Mouse (Mus musculus) CD4-positive, CD25-positive, alpha-beta regulatory T cell, adult 4 months (primary cell): ENCODE results near the gene Wwtr1. TPM values are rescaled to one million over a fixed set of nuclear protein-coding genes. Genes with fewer than 3 reads are reported as not detected.

Experiments
- ATAC-seq: one replicate; pipeline ENCODE4 v1.8.0; 2017
- polyA plus RNA-seq, 2 experiments: library from polyadenylated mRNA; unstranded; fragments of 100-300 nt; shearing (Covaris generic); gene quantifications; one replicate each; pipeline ENCODE4 v1.2.1; 2017

The Wwtr1 gene
- polyA plus RNA-seq, 2 experiments from 2014 or later, result not detected

DNA sequence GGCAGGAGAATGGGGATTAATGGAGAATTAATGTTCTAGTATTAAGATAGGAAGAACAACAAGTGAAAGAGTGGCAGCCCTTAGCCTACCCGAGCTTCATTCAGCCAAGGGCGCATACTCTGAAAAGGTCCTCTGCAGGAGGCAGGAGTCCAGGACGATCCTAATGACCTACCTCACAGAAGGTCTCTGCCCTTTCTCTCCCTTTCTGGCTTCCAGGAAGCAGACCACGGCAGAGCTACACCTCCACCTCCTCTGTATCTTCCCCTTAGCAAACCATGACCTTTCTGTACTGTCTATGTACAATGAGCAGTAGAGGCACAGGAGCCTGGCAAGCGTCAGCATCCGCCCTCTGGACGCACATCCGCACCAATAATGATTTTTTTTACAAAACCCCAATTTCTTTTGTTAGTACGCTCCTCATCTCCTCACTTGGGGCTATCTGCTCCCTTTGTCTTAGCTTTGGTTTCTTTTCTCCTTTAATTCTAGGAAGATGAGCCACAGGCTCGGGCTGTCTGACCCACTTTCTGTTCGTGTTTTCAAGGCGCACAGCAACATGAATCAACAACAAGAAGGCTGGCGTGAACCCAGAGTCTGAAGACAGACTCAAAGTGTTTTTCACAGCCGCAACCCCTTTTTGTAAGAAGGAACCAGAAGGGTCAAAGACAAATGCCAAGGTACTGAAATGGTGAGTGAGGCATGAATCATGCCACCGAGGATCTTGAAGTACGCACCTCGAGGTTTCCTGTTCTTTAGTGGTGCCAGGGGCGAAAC, 63.7 kb downstream of the Wwtr1 start:
- ATAC-seq, result no peak

DNA sequence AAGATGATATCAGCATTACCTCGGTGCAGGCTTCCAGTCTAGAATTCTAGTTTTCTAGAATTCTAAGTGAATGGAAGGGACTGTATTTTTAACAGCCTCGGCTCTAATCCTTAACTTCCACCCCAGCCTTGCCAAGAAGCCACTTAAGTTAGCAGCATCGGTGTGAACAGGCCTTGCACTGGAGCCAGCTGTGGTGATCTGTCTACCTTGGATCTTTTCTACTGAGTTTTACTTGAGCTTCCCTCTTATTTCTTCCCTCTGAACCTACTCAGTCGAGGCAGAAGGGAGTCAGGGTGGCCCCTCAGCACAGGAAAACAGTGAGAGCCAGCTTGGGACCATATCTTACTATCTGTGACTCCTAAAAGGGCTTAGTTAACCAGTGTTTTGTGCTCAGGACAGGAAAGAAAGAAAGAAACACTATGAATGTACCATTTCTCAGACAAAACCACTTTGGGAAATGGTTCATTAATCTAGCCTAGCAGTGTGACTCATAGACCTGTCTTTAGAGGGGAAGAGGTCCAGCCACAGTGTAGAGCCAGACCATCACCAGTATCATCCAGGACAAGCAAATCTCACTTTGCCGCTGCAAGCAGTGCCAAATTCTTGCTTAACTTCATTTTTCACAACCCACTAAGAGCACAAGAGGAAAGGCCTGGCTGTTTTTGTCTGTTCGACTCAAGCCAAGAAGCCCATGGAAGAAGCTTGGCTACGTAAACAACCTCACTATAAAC, 65.6 kb downstream of the Wwtr1 start:
- no peak for ATAC-seq

DNA sequence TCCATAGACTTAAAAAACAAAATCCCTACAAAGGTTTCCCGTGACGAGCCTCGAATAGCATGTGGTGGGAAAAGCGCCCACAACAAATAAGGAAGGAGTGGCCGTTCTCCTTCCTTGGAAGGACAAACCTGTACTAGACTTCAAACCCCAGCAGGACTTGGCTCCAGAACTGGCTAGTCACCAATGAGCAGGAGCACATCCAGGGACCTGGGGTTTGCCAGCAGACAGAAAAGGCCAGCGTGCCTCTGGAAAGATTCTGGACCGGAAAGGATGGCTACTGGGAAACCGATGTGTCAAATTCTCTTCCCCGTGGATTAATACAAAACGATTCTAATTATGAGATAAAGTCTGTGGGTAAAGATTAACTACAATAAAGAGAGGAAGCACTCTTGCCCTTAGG, 69.7 kb downstream of the Wwtr1 start:
- no peak for ATAC-seq

DNA sequence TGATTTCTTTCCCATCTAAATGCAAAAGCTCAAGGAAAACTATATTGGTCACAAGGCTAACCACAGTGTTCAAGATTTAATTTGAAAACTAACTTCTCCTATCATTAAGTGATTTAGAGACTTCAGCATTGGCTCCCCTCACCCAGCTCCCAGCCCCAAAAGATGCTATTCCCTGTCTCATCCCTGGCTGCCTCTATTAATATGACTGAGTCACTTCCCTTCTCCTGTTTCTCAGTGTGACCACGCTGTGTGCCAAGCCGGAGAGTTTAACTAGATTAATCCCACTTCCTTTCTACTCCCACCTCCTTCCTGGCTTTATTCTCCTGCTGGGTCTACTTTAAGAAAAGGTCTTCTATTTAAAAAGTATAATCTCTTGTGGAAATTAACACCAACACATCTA, 71.0 kb downstream of the Wwtr1 start:
- no peak for ATAC-seq

DNA sequence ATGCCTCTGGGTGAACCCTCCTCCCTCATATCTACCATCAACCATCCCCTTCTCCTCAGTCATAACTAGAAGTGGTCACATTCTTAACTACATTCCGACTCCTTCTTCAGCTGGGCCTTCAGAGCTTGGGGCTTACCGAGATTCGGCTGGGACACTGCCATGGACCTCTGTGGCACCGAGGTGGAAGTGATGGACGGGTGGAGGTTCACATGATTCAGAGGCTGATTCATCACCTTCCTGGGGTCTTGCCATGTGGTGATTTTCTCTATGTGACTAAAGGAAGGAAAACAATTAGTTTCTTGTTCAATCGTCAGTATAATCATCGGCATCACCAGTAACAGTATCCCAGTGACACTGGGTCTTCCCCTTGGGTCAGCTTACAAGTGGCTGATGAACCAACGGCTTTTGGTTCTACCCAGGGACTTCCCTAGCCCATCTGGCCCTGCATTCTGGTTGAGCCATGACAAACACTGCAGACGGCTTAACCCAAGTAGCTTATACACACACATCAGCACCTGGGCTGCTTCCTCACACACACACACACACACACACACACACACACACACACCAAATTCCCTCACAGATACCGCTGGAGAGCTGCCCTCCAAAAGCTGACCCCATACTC, 74.0 kb downstream of the Wwtr1 start:
- no peak for ATAC-seq

DNA sequence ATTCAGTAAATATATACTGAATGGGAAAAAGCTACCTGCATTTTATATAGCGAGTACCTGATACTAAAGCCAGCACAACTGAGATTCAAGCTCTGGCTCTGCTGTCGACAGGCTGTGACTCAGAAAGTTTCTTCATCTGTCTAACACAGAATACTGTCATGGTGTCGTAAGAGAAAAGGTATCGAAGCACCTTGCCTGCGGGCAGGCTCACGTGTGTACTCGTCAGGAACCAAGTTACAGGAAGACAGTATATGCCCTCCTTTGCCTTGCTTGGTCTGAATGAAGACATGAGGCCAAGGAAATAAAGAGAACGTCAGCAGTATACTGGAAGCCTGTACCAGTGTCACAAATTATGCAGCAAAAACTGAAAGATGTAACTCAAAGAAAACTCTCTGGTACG, 74.9 kb downstream of the Wwtr1 start:
- no peak for ATAC-seq

DNA sequence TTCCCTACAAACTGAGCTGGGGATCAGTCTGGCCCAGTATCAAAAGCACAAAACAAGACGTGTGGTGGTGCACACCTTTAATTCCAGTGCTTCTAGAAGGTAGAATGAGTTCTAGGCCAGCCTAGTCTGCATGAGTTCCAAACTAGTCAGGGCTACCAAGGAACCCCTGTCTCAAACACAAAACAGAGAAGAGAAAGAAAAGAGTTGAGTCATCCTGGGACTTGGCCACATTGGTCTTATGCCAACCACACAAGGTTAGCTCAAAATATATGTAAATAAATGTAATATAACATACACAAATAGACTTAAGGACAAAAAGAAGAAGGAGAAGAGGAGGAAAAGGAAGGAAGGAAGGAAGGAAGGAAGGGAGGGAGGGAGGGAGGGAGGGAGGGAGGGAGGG, 77.9 kb downstream of the Wwtr1 start:
- no peak for ATAC-seq

DNA sequence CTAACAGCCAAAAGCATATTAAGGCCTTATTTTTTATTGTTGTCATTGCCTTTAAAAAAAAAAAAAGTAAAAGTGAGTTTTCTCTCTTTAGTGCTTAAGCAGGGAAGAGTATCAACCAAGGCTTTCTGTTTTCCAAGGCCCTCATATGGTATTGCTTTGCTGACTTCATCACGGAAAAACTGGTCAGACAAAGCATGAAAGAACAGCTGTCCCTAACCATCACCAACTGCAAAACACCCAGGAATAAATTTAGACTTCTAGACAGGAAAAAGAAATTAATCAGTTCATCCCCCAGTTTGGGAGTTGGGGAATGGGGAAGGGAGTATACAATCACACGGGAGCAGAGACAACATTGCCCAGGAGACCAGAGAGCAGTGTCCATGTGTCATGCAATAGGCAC, 79.3 kb downstream of the Wwtr1 start:
- no peak for ATAC-seq

DNA sequence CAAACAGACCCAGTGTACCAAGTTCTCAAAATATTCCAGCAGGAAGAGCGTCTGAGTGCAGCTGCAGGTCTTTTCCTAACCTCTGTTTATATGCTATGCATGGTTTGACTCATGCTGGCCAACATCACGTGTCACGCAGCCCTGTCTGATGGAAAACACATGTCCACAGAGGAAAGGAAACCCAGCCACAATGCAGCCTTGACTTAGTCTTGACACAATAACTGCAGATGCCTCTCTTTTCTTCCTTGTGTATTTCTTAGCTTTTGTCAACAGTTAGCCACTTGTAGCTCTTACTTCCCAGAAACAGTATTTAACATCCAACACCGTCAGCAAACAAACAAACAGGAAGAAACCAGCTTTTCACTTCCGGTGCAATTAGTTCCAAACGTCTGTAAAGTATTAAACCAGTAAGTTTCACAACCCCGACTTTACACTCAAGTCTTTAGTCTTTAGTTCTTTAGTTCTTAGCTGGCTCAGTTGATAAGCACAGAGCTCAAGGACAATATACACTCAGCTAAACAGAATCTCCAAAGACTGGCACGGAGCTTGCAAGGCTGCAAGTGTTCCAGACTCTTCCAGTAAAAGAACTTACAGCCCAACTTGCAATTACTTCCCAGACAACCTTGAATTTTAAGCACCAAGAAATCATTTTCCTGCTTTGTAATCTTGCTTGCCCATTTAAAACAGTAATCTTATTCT, 88.1 kb downstream of the Wwtr1 start:
- no peak for ATAC-seq

DNA sequence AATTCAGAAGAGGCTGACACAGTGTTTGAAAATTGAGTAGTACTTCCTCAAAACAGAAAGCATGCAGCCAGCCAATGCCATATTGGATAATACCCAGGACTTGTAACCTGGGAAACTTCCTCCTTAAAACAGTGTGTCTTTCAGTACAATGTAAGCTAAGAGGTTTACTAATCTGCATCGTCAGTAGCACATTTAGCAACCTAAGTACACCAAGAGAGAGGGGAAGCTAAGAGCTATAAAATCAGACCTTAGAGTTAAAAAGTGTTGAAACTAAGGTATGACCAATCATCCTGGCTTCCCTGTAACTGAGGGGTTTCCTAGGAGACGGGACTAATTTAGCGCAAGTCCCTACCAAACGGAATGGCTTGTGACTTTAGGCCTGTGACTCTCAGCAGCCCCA, 89.6 kb downstream of the Wwtr1 start:
- ATAC-seq, result no peak

DNA sequence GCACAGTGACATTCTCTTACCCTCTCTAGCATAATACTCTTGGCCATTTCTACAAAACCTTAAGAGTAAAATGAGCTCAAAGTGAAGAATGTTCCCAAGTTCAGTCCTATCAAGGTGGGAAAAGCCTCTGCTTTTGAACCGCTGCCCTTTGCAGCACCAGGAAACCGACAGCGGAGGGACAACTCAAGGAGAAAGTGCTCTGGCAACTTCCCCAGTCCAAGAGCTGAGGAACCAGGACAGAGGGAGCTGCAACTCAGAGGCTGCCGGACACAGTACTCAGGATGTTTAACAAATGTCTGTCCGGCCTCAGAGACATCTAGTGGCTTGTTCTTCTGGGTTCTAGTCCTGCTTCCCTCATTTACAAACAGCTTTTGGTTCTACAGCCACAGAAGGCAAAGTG, 93.7 kb downstream of the Wwtr1 start:
- no peak for ATAC-seq

DNA sequence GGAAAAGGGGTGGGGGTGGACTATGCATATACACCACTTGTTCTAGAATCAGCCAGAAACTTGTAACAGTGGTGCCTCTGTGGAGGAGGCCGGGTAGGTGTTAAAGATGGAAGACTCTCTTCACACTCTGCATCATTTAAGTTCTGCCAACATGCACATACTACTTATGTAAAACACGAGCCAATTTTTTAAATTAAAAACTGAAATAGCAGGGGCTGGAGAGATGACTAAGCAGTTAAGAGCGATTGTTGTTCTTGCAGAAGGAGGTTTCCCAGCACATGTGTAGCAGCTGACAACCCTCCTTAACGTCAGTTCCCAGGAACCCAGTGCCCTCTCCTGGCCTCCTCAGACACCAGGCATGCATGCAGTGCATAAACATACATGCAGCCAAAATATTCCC, 95.1 kb downstream of the Wwtr1 start:
- no peak for ATAC-seq

DNA sequence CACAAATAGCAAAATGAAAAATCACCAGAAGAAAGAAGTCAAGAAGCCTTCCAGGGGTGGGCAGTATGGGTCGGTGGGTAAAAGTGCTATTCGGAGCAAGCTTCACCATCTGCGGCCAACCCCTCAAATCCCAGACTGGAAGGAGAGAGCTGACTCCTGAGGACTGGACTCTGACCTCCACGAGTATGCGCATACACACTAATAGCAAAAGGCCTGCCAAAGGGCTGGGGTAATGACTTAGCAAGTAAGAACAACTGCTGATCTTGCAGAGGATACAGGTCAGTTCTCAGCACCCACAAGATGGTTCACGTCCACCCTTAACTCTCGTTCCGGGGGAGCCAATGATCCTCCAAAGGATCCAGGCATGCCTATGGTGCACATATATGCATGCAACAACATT, 101.3 kb downstream of the Wwtr1 start:
- no peak for ATAC-seq

DNA sequence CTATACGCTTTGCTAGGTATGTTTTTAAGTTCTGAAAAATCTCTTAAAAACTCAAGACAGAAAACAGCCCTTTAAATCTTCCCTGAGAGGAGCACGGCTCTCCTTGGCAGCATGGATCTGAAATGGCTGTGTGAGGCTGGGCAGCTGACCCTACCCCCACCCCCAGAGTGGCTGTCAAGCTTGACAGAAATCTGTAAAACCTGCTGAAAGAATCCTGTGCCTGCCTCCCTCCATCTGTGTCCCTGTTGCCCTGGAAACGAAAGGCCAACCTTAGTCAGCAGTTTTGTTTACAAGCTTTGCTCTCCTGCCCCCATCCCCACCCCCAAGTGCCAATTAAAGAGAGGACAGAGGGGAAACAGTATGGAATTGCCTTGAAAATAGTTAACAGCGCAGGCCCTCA, 103.3 kb downstream of the Wwtr1 start:
- no peak for ATAC-seq

DNA sequence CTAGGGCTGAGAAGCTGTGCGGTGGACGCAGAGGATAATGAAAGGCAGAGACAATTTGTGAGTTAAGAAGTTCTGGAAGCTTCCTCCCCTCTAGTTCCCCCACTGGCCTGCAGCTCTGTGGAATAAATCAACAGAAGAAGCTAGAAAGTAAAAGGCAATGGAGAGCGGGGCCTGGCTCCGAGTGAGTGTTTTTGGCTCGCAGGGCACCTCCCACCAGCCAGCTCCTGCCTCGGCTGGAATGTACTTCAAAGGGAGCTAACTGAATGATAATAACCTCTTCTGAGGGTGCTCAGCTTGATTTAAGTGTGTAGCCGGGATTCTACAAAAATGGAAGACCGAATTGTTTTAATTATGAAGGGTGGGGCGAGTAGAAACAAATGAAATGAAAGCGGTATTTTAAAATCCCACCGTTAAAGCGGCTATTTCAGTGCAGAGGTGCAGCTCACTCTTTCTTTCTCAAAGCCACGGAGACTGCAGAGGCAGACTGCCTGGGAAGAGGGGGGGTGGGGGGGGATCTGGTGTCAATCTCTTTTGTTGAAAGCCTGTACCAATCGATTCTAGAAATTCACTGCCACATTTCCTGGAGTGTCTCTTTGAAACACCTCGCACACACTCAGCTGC, 104.6 kb downstream of the Wwtr1 start:
- no peak for ATAC-seq

DNA sequence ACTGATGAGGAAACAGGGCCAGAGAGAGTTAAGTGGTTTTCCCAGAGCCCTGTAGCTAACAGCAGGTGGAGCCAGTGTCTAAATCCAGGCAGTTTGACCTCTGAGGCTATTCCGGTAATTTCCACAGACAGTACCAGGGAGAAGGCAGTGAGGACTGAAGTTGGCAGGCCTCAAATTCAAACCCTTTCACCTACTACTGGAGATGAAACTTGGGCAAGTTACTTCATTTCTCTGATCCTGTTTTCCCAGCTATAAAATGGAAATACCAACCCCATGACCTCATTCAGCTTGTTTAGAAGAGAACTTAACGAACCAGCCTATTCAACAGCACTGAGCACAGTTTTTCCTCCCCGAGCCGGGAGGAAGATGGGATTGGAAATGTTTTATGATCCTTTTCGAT, 105.4 kb downstream of the Wwtr1 start:
- ATAC-seq, result no peak

DNA sequence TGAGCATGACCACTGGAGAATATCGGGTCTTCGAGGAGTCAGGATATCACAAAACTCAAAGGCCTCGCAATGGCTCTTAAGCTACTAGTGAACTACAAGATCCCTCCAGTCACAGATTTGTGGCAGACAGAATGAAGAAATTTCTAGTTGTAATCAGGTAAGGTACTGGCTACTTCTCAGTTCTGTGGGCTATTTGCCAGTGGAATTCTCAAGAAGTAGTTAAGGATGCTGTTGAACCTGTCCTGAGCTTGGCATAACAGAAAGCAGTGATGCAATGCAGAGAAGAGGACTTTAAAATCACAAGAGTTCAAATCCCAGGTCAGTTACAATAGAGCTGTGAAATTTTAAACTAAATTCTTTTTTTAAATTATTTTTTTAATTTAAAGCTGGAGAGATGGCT, 106.4 kb downstream of the Wwtr1 start:
- ATAC-seq, result no peak

DNA sequence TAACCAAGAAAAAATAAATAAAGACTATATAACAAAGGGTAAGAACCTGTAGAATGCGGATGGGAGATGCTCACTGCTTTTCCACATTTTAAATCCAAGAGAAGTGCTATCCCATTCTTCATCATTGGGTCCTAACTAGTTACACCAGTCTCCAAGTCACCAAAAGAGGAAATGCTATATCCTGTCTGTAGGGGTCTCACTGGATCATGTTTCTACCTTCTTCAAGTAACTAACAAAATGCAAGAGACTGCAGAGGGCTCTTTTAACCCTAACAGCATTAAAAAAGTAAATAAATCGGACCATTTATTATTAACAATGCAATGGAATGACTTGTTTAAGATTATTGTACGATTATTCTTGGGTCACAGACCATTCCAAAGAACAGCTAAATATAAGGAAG, 109.4 kb downstream of the Wwtr1 start:
- no peak for ATAC-seq

DNA sequence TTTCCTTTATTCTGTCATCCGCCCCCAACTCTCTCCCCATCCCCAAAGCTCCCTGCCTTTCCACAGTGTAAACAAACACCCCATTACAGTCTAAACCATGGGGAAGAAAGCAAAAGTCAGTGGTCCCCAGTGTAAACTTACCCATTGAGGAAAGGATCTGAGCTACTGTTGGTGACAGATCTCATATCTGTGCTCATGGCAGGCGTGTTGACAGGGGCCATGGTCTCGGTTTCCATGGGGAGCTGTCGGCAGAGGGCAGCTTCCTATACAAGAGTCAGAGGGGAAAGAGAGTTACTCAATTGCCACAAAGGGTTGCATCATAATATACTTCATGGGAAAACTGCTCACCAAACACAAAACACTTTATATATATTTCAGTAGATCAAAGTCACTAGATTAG, 112.4 kb downstream of the Wwtr1 start:
- ATAC-seq, result no peak

DNA sequence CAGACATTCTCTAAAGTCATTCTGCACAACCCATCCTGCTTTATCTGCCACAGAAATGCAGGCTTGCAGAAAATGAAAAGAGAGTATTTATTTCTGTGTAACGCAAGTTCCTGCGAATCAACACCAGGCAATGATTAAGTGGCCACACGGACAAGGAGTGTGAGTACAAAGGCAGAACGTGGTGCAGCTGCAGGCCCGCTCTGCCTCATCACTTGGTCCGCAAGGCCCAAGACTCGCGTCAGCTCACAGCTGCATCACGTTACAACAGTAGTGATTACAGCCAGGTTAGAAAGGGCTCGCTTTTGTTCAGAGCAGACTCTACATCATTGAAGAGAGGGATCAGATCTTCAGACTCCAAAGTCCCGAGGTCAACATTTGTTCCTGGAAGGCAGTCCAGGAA, 117.1 kb downstream of the Wwtr1 start:
- no peak for ATAC-seq

DNA sequence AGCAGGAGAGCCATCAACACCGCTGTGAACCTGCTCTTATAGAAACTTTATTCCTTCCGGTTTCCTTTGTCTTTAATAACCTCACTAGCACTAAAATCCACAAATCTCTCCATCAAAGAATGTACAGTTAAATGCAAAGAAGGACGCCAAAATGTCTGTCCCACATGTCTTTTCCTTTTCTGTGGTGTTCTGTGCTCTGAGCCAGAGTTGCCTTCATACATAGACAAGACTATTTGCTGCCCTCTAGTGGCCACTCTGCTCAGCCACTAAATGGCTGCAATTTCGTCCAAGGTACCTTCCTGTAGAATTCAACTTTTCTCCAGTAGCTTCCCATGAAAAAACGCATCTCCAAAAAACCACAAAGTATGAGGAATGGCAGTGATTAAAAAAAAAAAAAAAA, 127.3 kb downstream of the Wwtr1 start:
- no peak for ATAC-seq

DNA sequence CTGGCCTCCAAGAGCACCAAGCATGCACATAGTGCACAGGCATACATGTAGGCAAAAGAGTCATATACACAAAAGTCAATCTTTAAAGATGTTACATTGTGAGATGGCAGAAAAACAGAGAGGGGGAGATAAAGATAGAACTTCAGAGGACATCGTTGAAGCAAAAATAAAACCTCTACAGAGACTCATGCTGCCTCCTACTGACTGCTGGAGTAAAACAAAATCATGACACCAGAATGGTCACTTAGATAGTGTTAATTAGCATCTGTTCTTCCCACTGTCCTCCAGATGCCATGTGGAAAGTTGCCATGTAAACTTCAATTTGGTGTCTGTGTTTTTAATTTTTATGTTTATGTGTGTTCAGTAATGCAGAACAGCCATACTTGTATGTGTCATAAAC, 127.8 kb downstream of the Wwtr1 start:
- no peak for ATAC-seq

DNA sequence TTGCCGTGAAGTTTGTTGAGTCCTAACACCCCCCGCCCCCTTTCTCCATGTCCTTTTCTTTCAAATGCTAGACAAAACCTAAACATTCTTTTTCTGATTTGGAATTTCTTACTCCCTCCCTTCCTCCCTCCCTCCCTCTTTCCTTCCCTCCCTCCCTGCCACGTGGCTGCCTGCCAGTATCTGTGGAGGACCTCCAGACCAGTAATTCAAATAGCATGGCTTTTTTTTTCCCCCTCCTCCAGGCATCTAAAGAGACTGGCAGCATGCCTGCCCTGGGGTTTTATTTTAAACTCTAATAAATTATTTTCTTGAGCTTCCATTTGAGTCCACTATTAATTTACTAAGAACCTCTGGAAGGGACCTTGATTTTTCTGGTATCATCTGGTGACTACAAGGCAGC, 130.0 kb downstream of the Wwtr1 start:
- no peak for ATAC-seq
